Mouse (Mus musculus) olfactory bulb, adult 2 months (tissue): Measurements from ENCODE around the gene Rlbp1. TPM values are rescaled to one million over a fixed set of nuclear protein-coding genes. Genes with fewer than 3 reads are reported as not detected.

ENCODE experiments used
- H3K27ac ChIP-seq: fragments of 200-500 bp; 2 replicates; pipeline ENCODE4 v1.5.1; 2012; ENCODE audit warnings: low read depth, low read length; ENCODE audit not compliant: insufficient read depth
- H3K4me1 ChIP-seq: fragments of 200-500 bp; 2 replicates; pipeline ENCODE4 v1.6.1; 2012; ENCODE audit warnings: low read length; ENCODE audit not compliant: control insufficient read depth, insufficient read depth
- H3K4me3 ChIP-seq: fragments of 200-500 bp; 2 replicates; pipeline ENCODE4 v1.5.1; 2012; ENCODE audit warnings: mild to moderate bottlenecking, low read depth, low read length, moderate library complexity; ENCODE audit not compliant: insufficient read depth
- CTCF ChIP-seq: fragments of 200-500 bp; IDR thresholded peaks from 2 replicates; pipeline ENCODE4 v1.5.1; 2012; ENCODE audit warnings: low read depth, mild to moderate bottlenecking, low read length, moderate library complexity; ENCODE audit not compliant: insufficient read depth
- POLR2A ChIP-seq: fragments of 200-500 bp; IDR thresholded peaks from 2 replicates; pipeline ENCODE4 v1.6.1; 2012; ENCODE audit warnings: mild to moderate bottlenecking, low read depth, low read length, moderate library complexity; ENCODE audit not compliant: insufficient read depth
- WGBS: fragments of 180-500 bp; shearing (Covaris S2); methylation state at CpG from one replicate; pipeline ENCODE4 v1.1.7; 2018; 5-methylcytosine and 5-hydroxymethylcytosine counted together
- polyA plus RNA-seq: library from polyadenylated mRNA; stranded (reverse); fragments of >200 nt; gene quantifications from 2 replicates; pipeline ENCODE4 v1.2.4, GENCODE M21; 2012; ENCODE audit warnings: low replicate concordance; ENCODE audit not compliant: missing spikeins, insufficient read depth, insufficient read length

The Rlbp1 gene
- polyA plus RNA-seq, 1 experiment: not detected

GRCm38 (mm10) chr7:79346555-79347075, 40.2 kb downstream of the Rlbp1 start:
- no peak overlapping the region for H3K27ac ChIP-seq
- peaks cover 38% of the 10 kb centered on the region for H3K4me1 ChIP-seq
- TF ChIP-seq CTCF: no peak
- TF ChIP-seq POLR2A: no peak
- H3K4me3 ChIP-seq: no peak overlapping the region
- 79% methylated on average over 8 of the region's 8 CpGs for WGBS

GRCm38 (mm10) chr7:79345902-79346301, 40.9 kb downstream of the Rlbp1 start:
- no peak for TF ChIP-seq POLR2A
- 0 out of 2 replicates have a peak, but pooled peaks have one; percentile 13 for TF ChIP-seq CTCF
- peaks cover 36% of the 10 kb centered on the region for H3K4me1 ChIP-seq
- no peak overlapping the region for H3K27ac ChIP-seq
- no peak overlapping the region for H3K4me3 ChIP-seq
- 45% methylated on average over 4 of the region's 4 CpGs for WGBS

- TF ChIP-seq POLR2A (no peak), CTCF (no peak)
- 32% methylated on average over 8 of the region's 8 CpGs for WGBS
- Histone ChIP-seq H3K27ac (peak overlapping the region; percentile 85), H3K4me1 (peaks cover 12% of the 10 kb centered on the region), H3K4me3 (no peak overlapping the region)
Measured at GRCm38 (mm10) chr7:79336362-79336910, 50.4 kb downstream of the Rlbp1 start.

- TF ChIP-seq CTCF: no peak
- TF ChIP-seq POLR2A: no peak
- H3K27ac ChIP-seq: no peak overlapping the region
- H3K4me3 ChIP-seq: no peak overlapping the region
- WGBS: 71% methylated on average over 3 of the region's 3 CpGs
- H3K4me1 ChIP-seq: peaks cover 12% of the 10 kb centered on the region
Measured at GRCm38 (mm10) chr7:79333419-79333818, 53.4 kb downstream of the Rlbp1 start.

GRCm38 (mm10) chr7:79331197-79331596, 55.7 kb downstream of the Rlbp1 start:
- H3K4me3 ChIP-seq: no peak overlapping the region
- no peak overlapping the region for H3K27ac ChIP-seq
- TF ChIP-seq POLR2A (no peak), CTCF (no peak)
- peaks cover 8% of the 10 kb centered on the region; the same call in 1 of the 2 replicates for H3K4me1 ChIP-seq
- WGBS: 53% methylated on average over 10 of the region's 10 CpGs

- Histone ChIP-seq H3K4me1 (peaks cover 5% of the 10 kb centered on the region), H3K4me3 (no peak overlapping the region), H3K27ac (no peak overlapping the region)
- 87% methylated on average over 5 of the region's 5 CpGs for WGBS
- no peak for TF ChIP-seq POLR2A
- TF ChIP-seq CTCF: no peak
Measured at GRCm38 (mm10) chr7:79328769-79329168, 58.1 kb downstream of the Rlbp1 start.

Other genes starting within 250 kb of the Rlbp1 start
- gene Mfge8, start 238.0 kb downstream of the Rlbp1 start, polyA plus RNA-seq: not detected in 2 replicates
- gene Abhd2, start 113.8 kb downstream of the Rlbp1 start, polyA plus RNA-seq: not detected in 2 replicates
- gene Fanci, start 4.9 kb upstream of the Rlbp1 start, polyA plus RNA-seq: not detected in 2 replicates
- 134 TPM in 1 of 2 replicates, not detected in the other for gene Polg, start 79.3 kb upstream of the Rlbp1 start, polyA plus RNA-seq
- not detected in 2 replicates for gene Rhcg, start 230.6 kb upstream of the Rlbp1 start, polyA plus RNA-seq